Mouse (Mus musculus) CD4-positive, CD25-positive, alpha-beta regulatory T cell, adult 4 months (primary cell): ENCODE results near the gene Ankef1. TPM values are rescaled to one million over a fixed set of nuclear protein-coding genes. Genes with fewer than 3 reads are reported as not detected.

Experiments
- ATAC-seq: one replicate; pipeline ENCODE4 v1.8.0; 2017
- polyA plus RNA-seq, 2 experiments: library from polyadenylated mRNA; unstranded; fragments of 100-300 nt; shearing (Covaris generic); gene quantifications; one replicate each; pipeline ENCODE4 v1.2.1; 2017

The Ankef1 gene
- polyA plus RNA-seq, 2 experiments from 2014 or later = not detected

DNA sequence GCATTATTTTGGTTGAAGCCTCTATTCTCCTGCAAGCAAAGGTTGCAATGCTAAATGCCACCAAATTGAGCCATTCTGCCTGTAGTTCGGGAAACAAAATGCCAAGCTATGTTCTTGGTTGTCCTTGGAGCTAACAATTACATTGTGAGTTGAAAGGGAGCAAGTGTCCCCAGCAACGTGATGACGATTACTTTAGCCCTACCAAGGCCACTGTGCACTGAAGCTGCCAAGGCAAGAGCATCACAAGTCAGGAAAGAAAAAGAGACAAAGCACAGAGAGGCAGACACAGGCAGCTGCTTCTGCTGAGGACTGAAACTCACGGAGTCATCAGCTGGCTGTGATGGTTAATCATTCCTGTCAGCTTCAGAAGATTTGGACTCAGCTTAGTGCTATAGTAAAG lies 99.5 kb downstream of the Ankef1 start:
- no peak for ATAC-seq

Other genes with a start within 250 kb of the Ankef1 start
- gene Pak7, start 113.9 kb upstream of the Ankef1 start, polyA plus RNA-seq = not detected
- not detected for gene Snap25, start 211.5 kb downstream of the Ankef1 start, polyA plus RNA-seq